Mouse (Mus musculus) cortical plate, adult 2 months (tissue): ENCODE data around the gene Atf6.

Experiments used
- CTCF ChIP-seq: fragments of 200-500 bp; IDR thresholded peaks from 2 replicates; pipeline ENCODE4 v1.5.1; 2011; ENCODE audit warnings: mild to moderate bottlenecking, control low read depth, low read length; ENCODE audit not compliant: insufficient read depth; ENCODE audit errors: extremely low read depth
- POLR2A ChIP-seq: fragments of 200-500 bp; IDR thresholded peaks from 2 replicates; pipeline ENCODE4 v1.6.1; 2011; ENCODE audit warnings: mild to moderate bottlenecking, low read length, control low read depth; ENCODE audit not compliant: insufficient read depth; ENCODE audit errors: extremely low read depth

DNA sequence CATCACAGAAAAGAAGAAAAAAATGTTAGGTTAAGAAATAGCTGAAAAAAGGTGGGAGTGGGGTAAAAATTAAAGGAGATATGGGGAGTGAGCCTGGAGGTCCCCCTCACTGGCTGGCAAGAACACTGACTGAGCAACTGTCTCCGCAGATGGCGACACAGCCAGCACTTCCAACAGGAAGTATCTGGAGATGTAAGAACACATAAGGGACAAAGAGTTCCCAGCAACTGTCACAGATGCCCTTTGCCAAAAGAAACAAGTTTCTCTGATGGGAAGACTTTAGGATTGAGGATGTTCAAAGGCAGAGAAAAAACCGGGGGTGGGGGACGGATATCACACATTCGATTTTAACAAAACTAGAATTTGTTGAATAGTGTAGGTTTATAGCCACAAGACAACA lies 146.0 kb downstream of the Atf6 start:
- TF ChIP-seq CTCF (no peak), POLR2A (no peak)
